Mouse (Mus musculus) cerebellum, postnatal 25 days (tissue): ENCODE results near the gene Otud7b.
A peak's percentile ranks its signal among the peaks of the same experiment; 100 is the strongest.

Experiments
- DNase-seq, 2 experiments: peaks; one replicate each; pipeline ENCODE4 v3.0.0; 2021; ENCODE audit warnings: mixed read lengths in 2 of 2

Otud7b gene

GRCm38 (mm10) chr3:96104261-96105065 is at the start of gene Otud7b:
Gene Otud7b (plus strand): TSS chr3:96104527.
- DNase-seq, result peak; percentile 88 to 91

DNA sequence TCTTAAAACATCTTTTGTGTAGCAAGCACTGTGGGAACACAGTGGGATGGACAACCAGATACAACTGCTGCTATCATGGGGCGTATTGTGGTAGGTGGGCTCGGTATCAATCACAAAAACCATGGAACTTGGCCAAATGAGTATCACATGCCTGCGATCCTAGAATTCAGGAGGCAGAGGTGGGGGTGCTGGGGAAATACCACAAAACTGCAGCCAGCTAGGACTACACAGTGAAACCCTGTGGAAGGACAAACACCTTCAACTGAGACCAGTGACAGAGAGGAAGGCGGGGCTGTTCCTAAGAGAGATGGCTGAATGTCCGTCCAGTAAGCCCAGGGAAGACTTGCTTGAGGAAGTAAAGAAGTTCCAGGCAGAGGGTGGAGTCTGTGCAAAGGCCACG is 49.0 kb upstream of the Otud7b start:
- DNase-seq, result no peak

DNA sequence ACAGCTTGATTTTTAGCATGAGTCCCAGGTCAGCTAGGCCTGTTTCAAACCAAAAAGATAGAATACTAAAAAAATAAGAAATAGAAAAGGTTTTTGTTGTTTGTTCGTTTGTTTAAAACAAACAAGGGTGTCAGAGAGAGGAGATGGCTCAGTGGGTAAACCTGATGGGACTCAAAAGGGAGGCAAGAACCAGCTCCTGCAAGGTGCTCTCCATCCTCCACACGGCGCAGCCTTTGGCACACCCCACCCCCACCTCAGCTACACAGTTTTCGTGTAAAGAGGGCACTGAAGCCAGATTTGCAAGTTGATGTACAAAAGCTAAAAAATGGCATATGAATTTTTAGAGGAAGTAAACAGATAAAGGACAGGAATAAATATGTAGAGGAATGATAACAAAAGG is 48.3 kb upstream of the Otud7b start:
- no peak for DNase-seq

- peak; percentile 93 for DNase-seq
Measured at GRCm38 (mm10) chr3:96057747-96058204, 46.6 kb upstream of the Otud7b start.

GRCm38 (mm10) chr3:96058231-96058896 is 46.0 kb upstream of the Otud7b start, which contains the start of gene Vps45:
Gene Vps45 (minus strand): TSS chr3:96058466.
- DNase-seq, result peak; percentile 81 to 85

- DNase-seq, result no peak
Measured at GRCm38 (mm10) chr3:96060146-96060545, 44.2 kb upstream of the Otud7b start.

DNA sequence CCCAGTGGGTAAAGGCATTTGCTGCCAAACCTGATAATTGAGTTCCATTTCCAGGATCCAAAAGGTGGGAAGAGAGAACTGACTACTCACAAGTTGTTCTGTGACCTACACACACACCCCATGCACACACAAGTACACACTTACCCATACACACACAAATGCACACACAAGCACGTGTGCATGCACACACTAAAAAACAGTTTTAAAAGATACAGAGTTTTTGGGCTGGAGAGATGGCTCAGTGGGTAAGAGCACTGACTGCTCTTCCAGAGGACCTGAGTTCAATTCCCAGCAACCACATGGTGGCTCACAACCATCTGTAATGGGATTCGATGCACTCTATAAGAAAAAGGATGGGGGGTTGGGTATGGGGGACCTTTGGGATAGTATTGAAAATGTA is 41.0 kb upstream of the Otud7b start:
- no peak for DNase-seq

- DNase-seq, result no peak
Measured at GRCm38 (mm10) chr3:96064217-96064616, 40.1 kb upstream of the Otud7b start.

DNA sequence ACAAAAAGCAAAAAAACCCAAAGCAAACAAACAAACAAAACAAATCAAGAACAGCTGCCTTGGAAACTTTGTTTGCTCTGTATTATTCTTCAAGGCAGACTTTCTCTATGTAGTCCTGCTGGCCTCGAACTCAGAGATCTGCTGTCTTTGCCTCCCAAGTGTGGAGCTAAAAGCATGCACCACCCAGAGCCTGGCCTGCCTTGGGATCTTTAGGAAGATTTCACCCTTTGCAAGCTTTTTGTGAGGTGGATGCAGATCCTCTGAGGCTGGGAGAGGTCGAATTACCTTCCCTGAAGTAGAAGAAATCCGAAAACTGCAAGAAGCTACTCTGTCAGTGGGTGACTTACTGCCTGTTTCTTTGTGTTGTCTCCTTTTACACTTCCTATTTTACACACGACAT is 39.2 kb upstream of the Otud7b start:
- DNase-seq, result no peak

DNA sequence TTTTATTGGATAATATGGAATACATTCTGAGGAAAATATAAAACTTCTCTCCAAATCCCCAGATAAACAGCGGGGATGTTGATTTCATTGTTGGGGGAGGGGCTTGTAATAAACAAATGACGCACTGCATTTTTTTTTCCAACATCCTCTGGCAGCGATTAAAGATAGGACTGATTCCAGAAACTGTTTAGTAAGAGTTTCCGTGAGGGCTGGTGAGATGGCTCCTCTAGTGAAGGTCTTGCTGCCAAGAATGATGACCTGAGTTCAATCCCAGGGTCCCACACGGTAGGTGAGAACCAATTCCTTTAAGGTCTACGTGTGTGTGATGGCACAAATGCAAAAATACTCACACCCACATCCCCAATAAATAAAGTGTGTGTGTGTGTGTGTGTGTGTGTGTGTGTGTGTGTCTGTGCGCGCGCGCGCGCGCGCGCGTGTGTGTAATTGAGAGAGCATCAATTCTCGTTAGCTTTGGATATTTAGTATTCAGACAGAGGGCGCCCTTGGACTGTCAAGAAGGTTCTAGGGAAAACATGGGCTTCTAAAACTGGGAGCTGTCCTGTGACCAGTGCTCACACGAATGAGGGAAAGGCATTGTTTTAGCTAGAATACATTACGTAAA is 38.5 kb upstream of the Otud7b start:
- DNase-seq, result peak; percentile 57 to 80

DNA sequence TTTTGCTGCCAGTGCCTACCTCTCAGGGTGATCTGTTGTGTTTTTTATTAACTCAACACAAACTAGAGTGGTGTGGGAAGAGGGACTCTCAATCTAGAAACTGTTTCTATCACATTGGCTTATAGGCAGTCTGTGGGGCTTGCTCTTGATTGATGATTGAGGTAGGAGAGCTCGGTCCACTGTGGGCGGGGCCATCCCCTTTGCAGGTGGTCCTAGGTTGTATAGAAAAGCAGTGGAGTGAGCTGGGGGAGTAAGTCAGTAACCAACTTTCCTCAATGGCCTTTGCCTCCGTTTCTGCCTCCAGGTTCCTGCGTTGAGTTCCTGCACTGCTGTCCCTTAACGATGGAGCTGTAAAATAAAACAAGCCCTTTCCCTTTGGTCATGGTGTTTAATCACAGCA is 37.6 kb upstream of the Otud7b start:
- DNase-seq, result no peak

GRCm38 (mm10) chr3:96069046-96069445 is 35.3 kb upstream of the Otud7b start:
- DNase-seq, result no peak

- no peak for DNase-seq
Measured at GRCm38 (mm10) chr3:96069542-96069941, 34.8 kb upstream of the Otud7b start.

- no peak for DNase-seq
Measured at GRCm38 (mm10) chr3:96070241-96070640, 34.1 kb upstream of the Otud7b start.

DNA sequence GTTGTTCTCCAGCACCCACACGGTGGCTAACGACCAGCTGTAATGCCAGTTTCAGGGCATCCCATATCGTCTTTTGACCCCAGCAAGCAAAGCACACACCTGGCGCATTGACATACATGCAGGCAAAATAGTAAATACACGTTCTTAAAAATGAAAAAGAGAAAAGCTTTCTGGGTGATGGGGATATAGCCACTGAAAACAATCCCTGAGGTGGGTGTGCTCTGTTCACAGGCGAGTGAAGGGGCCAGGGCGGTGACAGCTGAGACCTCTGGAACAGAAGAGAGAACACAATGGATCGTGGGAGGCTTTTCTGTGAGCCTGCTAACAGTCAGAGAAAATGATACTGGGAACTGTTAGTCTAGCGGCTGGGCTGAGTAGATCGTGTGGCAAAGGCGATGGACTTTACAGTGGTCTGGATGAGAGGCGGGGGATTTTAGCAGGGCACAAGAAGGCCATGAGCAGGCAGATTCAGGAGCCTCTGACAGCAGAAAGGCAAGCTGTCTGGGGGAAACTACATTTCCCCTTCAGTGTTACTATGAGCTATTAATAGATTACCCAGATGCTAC is 31.3 kb upstream of the Otud7b start:
- no peak for DNase-seq

DNA sequence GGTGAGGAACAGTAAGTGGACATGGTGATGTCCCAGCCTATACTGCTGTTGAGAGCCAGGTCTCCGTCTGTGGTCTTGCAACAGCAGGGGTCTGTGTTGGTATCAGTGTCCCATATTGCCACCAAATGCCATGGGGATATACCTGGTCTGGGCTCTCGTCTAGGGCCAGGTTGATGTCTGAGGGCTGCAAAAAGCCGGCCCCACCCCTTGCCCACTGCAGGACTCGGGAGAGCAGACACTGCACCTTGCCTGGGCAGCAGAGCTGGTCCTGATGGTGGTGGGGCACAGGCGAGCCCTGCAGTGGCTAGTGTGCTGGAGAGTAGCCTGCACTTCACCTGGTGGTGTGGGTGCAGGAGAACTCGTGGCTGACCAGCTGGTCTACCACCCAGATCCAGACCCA is 26.3 kb upstream of the Otud7b start:
- no peak for DNase-seq

GRCm38 (mm10) chr3:96078711-96079110 is 25.6 kb upstream of the Otud7b start:
- DNase-seq, result no peak

- DNase-seq, result peak in 1 of 2 experiments; percentile 16
Measured at GRCm38 (mm10) chr3:96081006-96081405, 23.3 kb upstream of the Otud7b start.

DNA sequence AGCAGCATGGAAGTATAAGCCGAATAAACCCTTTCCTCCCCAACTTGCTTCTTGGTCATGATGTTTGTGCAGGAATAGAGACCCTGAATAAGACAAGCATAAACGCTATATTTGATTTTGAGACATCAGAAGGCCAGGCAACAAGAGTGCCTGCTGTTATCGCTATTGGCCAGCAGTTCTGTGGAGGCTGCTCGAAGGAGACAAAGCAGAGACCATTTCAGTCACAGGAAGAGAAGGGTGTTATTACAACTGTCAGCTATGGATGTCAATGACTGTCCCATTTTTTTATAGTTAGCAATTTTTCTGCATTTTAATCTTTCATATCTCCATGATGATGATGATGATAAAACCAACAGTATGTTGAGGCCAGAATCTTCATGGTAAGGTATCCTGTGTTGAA is 22.7 kb upstream of the Otud7b start:
- DNase-seq, result no peak

GRCm38 (mm10) chr3:96082100-96082499 is 22.2 kb upstream of the Otud7b start:
- no peak for DNase-seq

- no peak for DNase-seq
Measured at GRCm38 (mm10) chr3:96082714-96083508, 21.4 kb upstream of the Otud7b start.

- DNase-seq, result no peak
Measured at GRCm38 (mm10) chr3:96084146-96084755, 20.1 kb upstream of the Otud7b start.
